Mouse (Mus musculus): ENCODE results near the gene Ugt1a1. TPM values are rescaled to one million over a fixed set of nuclear protein-coding genes. Genes with fewer than 3 reads are reported as not detected.

Ugt1a1 gene
- polyA plus RNA-seq, 2 experiments, result 0.17 TPM; not detected in 1

DNA sequence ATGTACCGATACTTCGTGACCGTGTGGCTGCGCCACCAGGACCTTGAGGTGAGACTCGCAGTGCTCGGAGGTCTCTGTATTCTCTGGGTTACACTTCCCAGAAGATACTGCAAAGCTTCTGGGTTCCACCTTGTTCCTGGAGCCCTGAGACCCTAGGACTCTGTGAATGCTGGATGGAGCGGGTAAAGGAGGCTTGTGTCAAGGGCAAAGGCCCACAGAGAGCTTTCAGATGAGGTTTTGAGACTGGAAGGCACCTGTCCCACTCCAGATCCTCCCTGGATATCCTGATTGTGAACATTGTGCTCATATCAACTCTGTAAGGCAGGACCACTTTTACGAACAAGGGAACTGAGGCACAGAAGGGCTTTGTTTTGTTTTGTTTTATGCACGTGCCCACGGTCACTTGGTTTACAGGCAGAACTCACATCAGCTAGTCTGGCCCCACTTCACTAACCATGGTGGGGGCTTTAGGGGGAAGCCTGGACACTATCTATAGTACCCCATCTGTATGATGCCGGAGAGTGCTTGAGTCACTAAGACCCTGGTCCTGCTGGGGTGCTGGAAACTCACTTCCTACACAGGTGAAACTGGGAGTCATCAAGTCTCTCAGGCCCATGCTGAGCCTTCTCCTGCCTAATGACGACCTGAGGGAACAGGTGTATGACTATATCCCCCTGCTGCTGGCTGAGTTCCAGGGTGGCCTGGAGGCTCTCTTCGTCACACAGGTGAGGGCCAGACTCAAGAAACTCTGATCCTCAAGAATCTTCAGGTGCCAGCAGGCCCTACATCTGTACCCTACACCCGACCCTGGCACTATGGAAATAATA lies 21.9 kb downstream of the Ugt1a1 start:
- ATAC-seq (ENCODE audit: insufficient read depth) (no peak), DNase-seq (ENCODE audit: low read depth in 3 of 3, low spot score in 3 of 3) (no peak)
- H3K27ac ChIP-seq, result no peak overlapping the region
- no peak overlapping the region for H3K9ac ChIP-seq (replicated peaks)
- H3K36me3 ChIP-seq (replicated peaks; ENCODE audit: control insufficient read depth, insufficient read depth, low read depth), result no peaks in the 10 kb centered on the region
- H3K4me2 ChIP-seq (ENCODE audit: low read depth), result no peak overlapping the region
- no peaks in the 10 kb centered on the region for H3K4me1 ChIP-seq (replicated peaks; ENCODE audit: control insufficient read depth in 2 of 2, insufficient read depth in 2 of 2, low read length in 1 of 2)
- no peak overlapping the region for H3K4me3 ChIP-seq (ENCODE audit: insufficient read depth in 1 of 2, low read depth in 2 of 2, low read length in 2 of 2)
- TF ChIP-seq EP300 (IDR thresholded peaks at IDR 0.05; ENCODE audit: low read depth), result no peak
- TF ChIP-seq CTCF (IDR thresholded peaks at IDR 0.05; ENCODE audit: low read depth), result no peak
- H3K9me3 ChIP-seq (ENCODE audit: control insufficient read depth, low read length), result peaks cover 33% of the 10 kb centered on the region
- WGBS (ENCODE audit: insufficient replicate concordance), result 49% methylated on average over 14 of the region's 14 CpGs
- H3K27me3 ChIP-seq (ENCODE audit: control insufficient read depth, insufficient read depth, low read length), result no peaks in the 10 kb centered on the region

DNA sequence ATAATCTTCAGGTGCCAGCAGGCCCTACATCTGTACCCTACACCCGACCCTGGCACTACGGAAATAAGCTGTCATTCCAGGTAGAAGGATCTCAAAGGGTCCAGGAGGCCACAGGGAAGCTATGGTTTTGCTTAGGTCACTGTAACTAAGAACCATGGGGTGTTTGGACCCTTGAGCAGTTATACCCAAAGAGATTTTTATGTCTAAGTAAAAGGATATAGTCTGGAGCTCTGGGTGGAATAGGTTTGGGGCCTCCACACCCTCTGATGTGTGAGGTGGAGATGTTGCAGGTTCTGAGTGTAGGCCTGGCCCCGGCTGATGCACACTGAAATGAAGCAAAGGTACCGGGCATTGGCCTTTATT lies 22.5 kb downstream of the Ugt1a1 start:
- ATAC-seq (ENCODE audit: insufficient read depth), result no peak
- H3K4me3 ChIP-seq (ENCODE audit: insufficient read depth in 1 of 2, low read depth in 2 of 2, low read length in 2 of 2), result no peak overlapping the region
- 44% methylated on average over 4 of the region's 4 CpGs for WGBS (ENCODE audit: insufficient replicate concordance)

DNA sequence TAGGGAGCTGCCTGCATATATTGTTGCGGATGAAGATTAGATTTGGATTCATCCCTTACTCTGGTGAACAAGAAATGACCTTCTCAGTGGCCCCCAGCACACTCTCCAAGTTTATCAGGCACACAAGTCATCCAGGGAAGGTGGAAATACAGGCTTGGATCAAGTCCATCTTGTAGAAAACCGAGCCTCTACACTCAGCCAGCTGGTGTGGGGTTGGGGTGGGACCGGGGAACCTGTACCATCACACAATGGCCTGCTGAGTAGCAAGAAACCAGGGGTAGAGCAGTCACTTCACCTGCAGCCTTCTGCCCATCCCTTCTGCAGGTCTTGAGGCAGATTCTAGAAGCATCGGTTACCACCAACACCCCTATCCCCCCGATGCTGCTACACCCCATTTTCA lies 22.9 kb downstream of the Ugt1a1 start:
- H3K9me3 ChIP-seq (ENCODE audit: control insufficient read depth, low read length), result peaks cover 33% of the 10 kb centered on the region
- TF ChIP-seq EP300 (IDR thresholded peaks at IDR 0.05; ENCODE audit: low read depth) (no peak), CTCF (IDR thresholded peaks at IDR 0.05; ENCODE audit: low read depth) (no peak)

More for the DNA sequence above, 22.5 kb downstream of the Ugt1a1 start:
- H3K36me3 ChIP-seq (replicated peaks; ENCODE audit: control insufficient read depth, insufficient read depth, low read depth), result no peaks in the 10 kb centered on the region
- TF ChIP-seq EP300 (IDR thresholded peaks at IDR 0.05; ENCODE audit: low read depth) (no peak), CTCF (IDR thresholded peaks at IDR 0.05; ENCODE audit: low read depth) (no peak)
- H3K27ac ChIP-seq, result no peak overlapping the region
- H3K4me1 ChIP-seq (replicated peaks; ENCODE audit: control insufficient read depth in 2 of 2, insufficient read depth in 2 of 2, low read length in 1 of 2), result no peaks in the 10 kb centered on the region
- H3K27me3 ChIP-seq (ENCODE audit: control insufficient read depth, insufficient read depth, low read length), result no peaks in the 10 kb centered on the region
- H3K9me3 ChIP-seq (ENCODE audit: control insufficient read depth, low read length), result peaks cover 35% of the 10 kb centered on the region
- no peak overlapping the region for H3K4me2 ChIP-seq (ENCODE audit: low read depth)
- H3K9ac ChIP-seq (replicated peaks), result no peak overlapping the region
- DNase-seq (ENCODE audit: low read depth in 3 of 3, low spot score in 3 of 3), result no peak

DNA sequence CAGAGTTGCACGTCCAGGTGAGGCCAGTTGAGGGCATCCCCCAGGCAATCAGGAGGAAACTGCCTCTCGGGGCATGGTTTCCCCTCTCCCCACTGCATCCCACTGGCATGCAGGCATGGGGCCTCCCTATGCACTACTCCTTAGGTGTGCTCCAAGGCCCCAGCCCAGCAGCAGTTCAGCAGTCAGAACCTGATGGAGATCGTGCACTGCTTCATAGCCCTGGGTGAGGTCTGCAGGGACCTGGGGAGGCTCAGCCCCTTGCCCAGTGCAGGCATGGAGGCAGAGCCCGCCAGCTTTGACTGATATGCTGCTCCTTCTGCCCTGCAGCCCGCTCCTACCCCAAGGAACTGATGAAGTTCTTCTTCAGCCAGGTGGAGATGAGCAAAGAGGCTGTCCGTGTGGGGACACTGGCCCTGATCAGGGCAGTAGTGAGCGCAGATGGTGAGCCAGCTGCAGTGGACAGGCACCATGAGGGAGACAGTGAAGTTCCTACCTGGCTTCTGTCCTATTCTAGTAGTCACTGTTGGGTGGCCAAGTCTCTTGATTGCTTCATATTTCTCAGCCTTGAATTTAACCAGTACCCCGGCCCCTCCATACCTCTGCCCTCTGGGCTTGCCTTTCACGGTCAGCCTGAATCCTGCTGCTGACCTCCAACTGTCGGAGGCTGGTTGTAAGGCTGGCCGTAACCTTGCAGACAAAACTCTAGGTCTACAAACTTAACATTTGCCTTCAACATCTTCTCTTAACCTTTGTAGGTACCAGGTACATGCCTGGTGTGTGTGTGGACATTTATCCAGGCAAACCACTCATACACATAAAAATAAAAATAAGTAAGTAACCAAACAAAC lies 23.5 kb downstream of the Ugt1a1 start:
- H3K9ac ChIP-seq (replicated peaks), result no peak overlapping the region
- H3K4me1 ChIP-seq (replicated peaks; ENCODE audit: control insufficient read depth in 2 of 2, insufficient read depth in 2 of 2, low read length in 1 of 2), result no peaks in the 10 kb centered on the region
- H3K27ac ChIP-seq, result no peak overlapping the region
- no peak for TF ChIP-seq EP300 (IDR thresholded peaks at IDR 0.05; ENCODE audit: low read depth)
- H3K36me3 ChIP-seq (replicated peaks; ENCODE audit: control insufficient read depth, insufficient read depth, low read depth), result no peaks in the 10 kb centered on the region
- no peaks in the 10 kb centered on the region for H3K27me3 ChIP-seq (ENCODE audit: control insufficient read depth, insufficient read depth, low read length)
- peaks cover 36% of the 10 kb centered on the region for H3K9me3 ChIP-seq (ENCODE audit: control insufficient read depth, low read length)
- H3K4me2 ChIP-seq (ENCODE audit: low read depth), result no peak overlapping the region
- no peak overlapping the region for H3K4me3 ChIP-seq (ENCODE audit: insufficient read depth in 1 of 2, low read depth in 2 of 2, low read length in 2 of 2)
- 48% methylated on average over 11 of the region's 11 CpGs for WGBS (ENCODE audit: insufficient replicate concordance)
- no peak for DNase-seq (ENCODE audit: low read depth in 3 of 3, low spot score in 3 of 3)
- ATAC-seq (ENCODE audit: insufficient read depth), result peak; percentile 12; the same call in 1 of the 2 replicates

More for the DNA sequence above, 22.9 kb downstream of the Ugt1a1 start:
- H3K27ac ChIP-seq, result no peak overlapping the region
- H3K4me1 ChIP-seq (replicated peaks; ENCODE audit: control insufficient read depth in 2 of 2, insufficient read depth in 2 of 2, low read length in 1 of 2), result no peaks in the 10 kb centered on the region
- WGBS (ENCODE audit: insufficient replicate concordance), result 27% methylated on average over 5 of the region's 5 CpGs
- H3K4me3 ChIP-seq (ENCODE audit: insufficient read depth in 1 of 2, low read depth in 2 of 2, low read length in 2 of 2), result no peak overlapping the region
- no peaks in the 10 kb centered on the region for H3K27me3 ChIP-seq (ENCODE audit: control insufficient read depth, insufficient read depth, low read length)
- ATAC-seq (ENCODE audit: insufficient read depth) (no peak), DNase-seq (ENCODE audit: low read depth in 3 of 3, low spot score in 3 of 3) (no peak)
- no peak overlapping the region for H3K9ac ChIP-seq (replicated peaks)
- no peak overlapping the region for H3K4me2 ChIP-seq (ENCODE audit: low read depth)
- H3K36me3 ChIP-seq (replicated peaks; ENCODE audit: control insufficient read depth, insufficient read depth, low read depth), result no peaks in the 10 kb centered on the region

DNA sequence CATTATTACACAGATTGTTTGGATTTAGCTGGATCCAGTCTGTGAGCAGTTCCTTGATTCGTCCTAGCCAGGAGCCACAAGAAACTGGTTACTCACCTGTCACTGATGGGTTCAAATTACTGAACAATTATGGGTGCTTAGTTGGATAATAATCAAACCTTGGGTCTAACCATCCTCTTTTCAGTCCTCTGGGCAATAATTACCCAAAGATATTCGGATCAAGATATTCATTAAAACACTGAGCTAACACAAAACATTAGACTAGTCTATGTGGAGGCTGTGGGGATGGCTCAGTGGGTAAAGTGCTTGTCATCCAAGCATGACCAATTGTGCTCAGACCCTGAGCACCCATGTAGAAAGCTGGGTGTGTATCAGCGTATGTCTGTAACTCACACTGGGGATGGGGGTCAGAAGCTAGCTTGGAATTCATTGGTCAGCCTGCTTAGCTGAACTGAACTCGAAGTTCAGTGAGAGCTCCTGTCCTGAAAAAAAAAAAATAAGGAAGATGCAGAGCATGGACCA lies 24.2 kb downstream of the Ugt1a1 start:
- Histone ChIP-seq H3K27me3 (ENCODE audit: control insufficient read depth, insufficient read depth, low read length) (no peaks in the 10 kb centered on the region), H3K9ac (replicated peaks) (no peak overlapping the region), H3K36me3 (replicated peaks; ENCODE audit: control insufficient read depth, insufficient read depth, low read depth) (no peaks in the 10 kb centered on the region), H3K9me3 (ENCODE audit: control insufficient read depth, low read length) (peaks cover 43% of the 10 kb centered on the region), H3K4me3 (ENCODE audit: insufficient read depth in 1 of 2, low read depth in 2 of 2, low read length in 2 of 2) (no peak overlapping the region), H3K27ac (no peak overlapping the region), H3K4me1 (replicated peaks; ENCODE audit: control insufficient read depth in 2 of 2, insufficient read depth in 2 of 2, low read length in 1 of 2) (no peaks in the 10 kb centered on the region), H3K4me2 (ENCODE audit: low read depth) (no peak overlapping the region)
- DNase-seq (ENCODE audit: low read depth in 3 of 3, low spot score in 3 of 3) (no peak), ATAC-seq (ENCODE audit: insufficient read depth) (no peak)
- TF ChIP-seq EP300 (IDR thresholded peaks at IDR 0.05; ENCODE audit: low read depth), result no peak
- TF ChIP-seq CTCF (IDR thresholded peaks at IDR 0.05; ENCODE audit: low read depth), result no peak
- WGBS (ENCODE audit: insufficient replicate concordance), result 37% methylated on average over 4 of the region's 4 CpGs

Data from liver, embryonic 14.5 days (tissue).